9 mouse cellular contexts compared by ENCODE assay signal in the genomic region with DNA sequence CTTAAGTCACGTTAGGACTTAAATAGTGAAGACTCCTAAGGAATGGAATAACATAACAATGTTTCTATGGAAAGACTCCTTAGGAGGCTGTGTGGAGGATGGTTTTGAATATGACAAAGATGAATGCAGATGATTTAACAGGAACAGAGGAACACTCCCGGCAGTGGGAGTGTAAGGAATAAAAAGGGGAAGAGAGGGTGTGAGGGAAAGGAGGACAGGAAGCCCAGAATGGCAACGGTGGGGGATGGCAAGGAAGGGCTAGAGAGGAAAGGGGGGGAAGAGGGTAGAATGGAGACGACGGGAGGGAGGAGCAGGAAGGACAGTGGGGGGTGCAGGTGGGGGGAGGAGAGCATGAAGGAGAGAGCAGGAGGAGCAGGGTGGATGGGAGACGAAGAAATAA. TPM values are rescaled to one million over a fixed set of nuclear protein-coding genes. Genes with fewer than 3 reads are reported as not detected.
A peak's percentile ranks its signal among the peaks of the same experiment; 100 is the strongest.
DNase-seq lines count a peak whose midpoint lies in the region; ATAC-seq and TF ChIP-seq lines count a peak whose summit lies in the region.
"Had no signal": no experiment of that assay in that cellular context is flagged by ENCODE, and none has a peak within 500 bp of the region (broad histone marks: within the 10 kb centered on the region; RNA-seq: fewer than 3 reads in every experiment).

No protein-coding gene starts in this region.

- H3K4me1 ChIP-seq in heart, embryonic 10.5 days, result peaks cover 12% of the 10 kb centered on the region
- no peaks in the 10 kb centered on the region for H3K4me1 ChIP-seq in lung, postnatal 0 days (ENCODE audit: insufficient read depth, low read depth, low read length)
- 0 out of 2 replicates have a peak, but pooled peaks cover 3% of the 10 kb centered on the region for H3K4me1 ChIP-seq in intestine, embryonic 16.5 days (ENCODE audit: control insufficient read depth, insufficient read depth, low read length)
- H3K4me1 ChIP-seq in stomach, embryonic 16.5 days (ENCODE audit: control insufficient read depth, insufficient read depth, low read length), result no peaks in the 10 kb centered on the region
- H3K4me1 ChIP-seq in forebrain, embryonic 11.5 days (replicated peaks; ENCODE audit: control insufficient read depth, insufficient read depth, low read length), result no peaks in the 10 kb centered on the region

- no peak for DNase-seq in heart, embryonic 10.5 days (ENCODE audit: low spot score)
- no peak for DNase-seq in heart, adult 18-20 months
- peak; percentile 13 for DNase-seq in lung, postnatal 0 days (ENCODE audit: low spot score)
- DNase-seq in lung, postnatal 14 days, result no peak
- DNase-seq in forebrain, embryonic 11.5 days (ENCODE audit: low spot score), result no peak
- DNase-seq in adrenal gland, postnatal 36 days, result no peak

- peaks cover 7% of the 10 kb centered on the region; the same call in 1 of the 2 replicates for H3K27me3 ChIP-seq in heart, embryonic 10.5 days (ENCODE audit: insufficient read depth, poor library complexity, severe bottlenecking)
- H3K27me3 ChIP-seq in lung, postnatal 0 days (replicated peaks; ENCODE audit: insufficient read depth, low read length), result no peaks in the 10 kb centered on the region
- no peaks in the 10 kb centered on the region for H3K27me3 ChIP-seq in intestine, embryonic 16.5 days (replicated peaks; ENCODE audit: control insufficient read depth, insufficient read depth, low read length)
- H3K27me3 ChIP-seq in stomach, embryonic 16.5 days (ENCODE audit: control insufficient read depth, insufficient read depth, low read length), result no peaks in the 10 kb centered on the region
- H3K27me3 ChIP-seq in forebrain, embryonic 11.5 days (ENCODE audit: control insufficient read depth, insufficient read depth, low read length), result peaks cover 34% of the 10 kb centered on the region

- TF ChIP-seq CTCF in lung, postnatal 0 days (IDR thresholded peaks at IDR 0.05), result no peak

- no peak for TF ChIP-seq EP300 in lung, postnatal 0 days (IDR thresholded peaks at IDR 0.05)

- H3K4me3 ChIP-seq in heart, embryonic 10.5 days, result peak overlapping the region; percentile 48
- no peak overlapping the region for H3K4me3 ChIP-seq in lung, postnatal 0 days (ENCODE audit: low read depth, low read length)
- H3K4me3 ChIP-seq in intestine, embryonic 16.5 days (ENCODE audit: low read length), result no peak overlapping the region
- no peak overlapping the region for H3K4me3 ChIP-seq in stomach, embryonic 16.5 days (replicated peaks; ENCODE audit: low read length)
- H3K4me3 ChIP-seq in forebrain, embryonic 11.5 days (ENCODE audit: low read depth, low read length), result no peak overlapping the region
- H3K4me3 ChIP-seq: erythroblast, embryonic 14.5 days had no signal

- H3K36me3 ChIP-seq in heart, embryonic 10.5 days, result no peaks in the 10 kb centered on the region
- H3K36me3 ChIP-seq in lung, postnatal 0 days (ENCODE audit: insufficient read depth, low read length), result no peaks in the 10 kb centered on the region
- no peaks in the 10 kb centered on the region for H3K36me3 ChIP-seq in intestine, embryonic 16.5 days (ENCODE audit: control insufficient read depth, insufficient read depth, low read length)
- H3K36me3 ChIP-seq in stomach, embryonic 16.5 days (ENCODE audit: control insufficient read depth, insufficient read depth, low read length), result no peaks in the 10 kb centered on the region
- no peaks in the 10 kb centered on the region for H3K36me3 ChIP-seq in forebrain, embryonic 11.5 days (ENCODE audit: control insufficient read depth, insufficient read depth, low read length)

- no peak overlapping the region for H3K9ac ChIP-seq in lung, postnatal 0 days (replicated peaks; ENCODE audit: low read depth)
- no peak overlapping the region for H3K9ac ChIP-seq in intestine, embryonic 16.5 days (ENCODE audit: low read depth, low read length)
- H3K9ac ChIP-seq in stomach, embryonic 16.5 days (ENCODE audit: low read length), result no peak overlapping the region
- H3K9ac ChIP-seq in forebrain, embryonic 11.5 days (ENCODE audit: low read length), result no peak overlapping the region

- peak overlapping the region; percentile 47; the same call in 1 of the 2 replicates for H3K27ac ChIP-seq in heart, embryonic 10.5 days
- no peak overlapping the region for H3K27ac ChIP-seq in lung, postnatal 0 days (ENCODE audit: low read length)
- H3K27ac ChIP-seq in intestine, embryonic 16.5 days (ENCODE audit: low read length), result no peak overlapping the region
- H3K27ac ChIP-seq in stomach, embryonic 16.5 days (ENCODE audit: low read length), result no peak overlapping the region
- H3K27ac ChIP-seq in forebrain, embryonic 11.5 days (ENCODE audit: low read depth, low read length), result no peak overlapping the region

- H3K9me3 ChIP-seq in heart, embryonic 10.5 days, result no peaks in the 10 kb centered on the region
- H3K9me3 ChIP-seq in lung, postnatal 0 days (ENCODE audit: low read length), result no peaks in the 10 kb centered on the region
- no peaks in the 10 kb centered on the region for H3K9me3 ChIP-seq in intestine, embryonic 16.5 days (ENCODE audit: control insufficient read depth, low read length)
- no peaks in the 10 kb centered on the region for H3K9me3 ChIP-seq in stomach, embryonic 16.5 days (replicated peaks; ENCODE audit: control insufficient read depth, low read length)
- H3K9me3 ChIP-seq in forebrain, embryonic 11.5 days (ENCODE audit: control insufficient read depth, low read length), result no peaks in the 10 kb centered on the region

- WGBS in heart, embryonic 10.5 days, result 12% methylated on average over 6 of the region's 6 CpGs
- 10% methylated on average over 6 of the region's 6 CpGs for WGBS in lung, postnatal 0 days
- 18% methylated on average over 6 of the region's 6 CpGs for WGBS in intestine, embryonic 16.5 days
- WGBS in stomach, embryonic 16.5 days, result 12% methylated on average over 6 of the region's 6 CpGs
- WGBS in forebrain, embryonic 11.5 days, result 29% methylated on average over 6 of the region's 6 CpGs

- ATAC-seq in lung, postnatal 0 days, result 0 out of 2 replicates have a peak, but pooled peaks have one; percentile 16
- ATAC-seq in intestine, embryonic 16.5 days, result no peak
- no peak for ATAC-seq in stomach, embryonic 16.5 days (ENCODE audit: insufficient read depth, low FRiP score)
- no peak for ATAC-seq in forebrain, embryonic 11.5 days (replicated peaks; ENCODE audit: low FRiP score)

- peak overlapping the region; percentile 39; the same call in 1 of the 2 replicates for H3K4me2 ChIP-seq in lung, postnatal 0 days (replicated peaks; ENCODE audit: low read depth, low read length)
- H3K4me2 ChIP-seq in intestine, embryonic 16.5 days (ENCODE audit: low read depth, low read length), result peak overlapping the region; percentile 38
- peak overlapping the region; percentile 25; the same call in 1 of the 2 replicates for H3K4me2 ChIP-seq in stomach, embryonic 16.5 days (ENCODE audit: low read depth, low read length)
- H3K4me2 ChIP-seq in forebrain, embryonic 11.5 days (ENCODE audit: low read depth, low read length, severe bottlenecking), result no peak overlapping the region

RNA-seq across cellular contexts. Expression of gene Tmem260, which starts 24.4 kb away (rescaled TPM):
- polyA plus RNA-seq in heart, embryonic 10.5 days (2016; fragmentation: Nextera tagmentation; extraction: Ambion mirVana), result 14.4 and 15.8 TPM in 2 replicates
- total RNA-seq in heart, adult 18-20 months (2021), result 10 to 100 TPM in 1 of 2 experiments, 1 to 10 TPM in 1; 8.6 to 12.2 TPM
- 10.0 and 13.9 TPM in 2 replicates for polyA plus RNA-seq in lung, postnatal 0 days (2015; fragmentation: Nextera tagmentation; extraction: Ambion mirVana)
- 14.5 and 14.6 TPM in 2 replicates for polyA plus RNA-seq in intestine, embryonic 16.5 days (2015; fragmentation: Nextera tagmentation; extraction: Ambion mirVana)
- polyA plus RNA-seq in stomach, embryonic 16.5 days (2015; fragmentation: Nextera tagmentation; extraction: Ambion mirVana), result 18.9 and 19.3 TPM in 2 replicates
- polyA plus RNA-seq in forebrain, embryonic 11.5 days (2014; fragmentation: Nextera tagmentation; extraction: Ambion mirVana), result 22.7 and 26.4 TPM in 2 replicates
- total RNA-seq in adrenal gland, postnatal 36 days (2021), result 10 to 100 TPM; 31.1 to 34.0 TPM
